Mouse (Mus musculus) kidney, adult 10 weeks (tissue): Measurements from ENCODE around the gene Fasl. TPM values are rescaled to one million over a fixed set of nuclear protein-coding genes. Genes with fewer than 3 reads are reported as not detected.

Experiments
- polyA plus RNA-seq: library from polyadenylated mRNA; stranded (reverse); fragments of 350-450 nt; fragmentation: Illumina TruSeq; extraction: RNeasy Lipid Tissue Mini Kit (QIAGEN cat#74804); gene quantifications from one replicate; pipeline ENCODE4 v1.2.3, GENCODE M21; 2014; ENCODE audit warnings: low read depth, low replicate concordance

Fasl gene
- 0.24 TPM for polyA plus RNA-seq

DNA sequence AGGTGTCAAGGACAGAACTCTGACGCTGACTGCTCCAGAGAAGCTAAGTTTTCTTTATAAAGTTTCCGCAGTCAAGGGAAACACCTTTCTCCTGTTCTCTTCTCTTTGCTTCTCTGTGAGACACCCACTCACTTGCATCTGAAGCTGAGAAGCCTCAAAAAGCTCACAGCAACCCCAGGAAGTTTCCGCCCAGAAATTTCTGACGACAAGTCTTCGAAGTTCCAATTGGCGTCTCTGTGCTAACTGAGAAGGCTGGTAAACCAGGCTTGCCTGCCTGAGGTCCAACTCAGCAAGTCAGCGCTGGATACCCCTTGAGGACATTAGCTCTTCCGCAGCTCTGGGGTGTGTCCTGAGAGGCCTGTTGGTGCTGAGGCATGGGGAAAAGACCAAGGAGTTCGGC is at the start of gene Fasl:
Fasl (minus strand) TSS at position 157 of the 400 bp plus-strand sequence.

Other genes with a start within 250 kb of the Fasl start
- 111 TPM for gene Suco, start 88.2 kb upstream of the Fasl start, polyA plus RNA-seq
- 25.3 TPM for gene Pigc, start 180.7 kb upstream of the Fasl start, polyA plus RNA-seq
- gene 4930558K02Rik, start 191.1 kb upstream of the Fasl start, polyA plus RNA-seq = not detected